Mouse (Mus musculus): Measurements from ENCODE around the gene Patl2. TPM values are rescaled to one million over a fixed set of nuclear protein-coding genes. Genes with fewer than 3 reads are reported as not detected.
A peak's percentile ranks its signal among the peaks of the same experiment; 100 is the strongest.

The Patl2 gene
- polyA plus RNA-seq, 1 experiment = not detected

DNA sequence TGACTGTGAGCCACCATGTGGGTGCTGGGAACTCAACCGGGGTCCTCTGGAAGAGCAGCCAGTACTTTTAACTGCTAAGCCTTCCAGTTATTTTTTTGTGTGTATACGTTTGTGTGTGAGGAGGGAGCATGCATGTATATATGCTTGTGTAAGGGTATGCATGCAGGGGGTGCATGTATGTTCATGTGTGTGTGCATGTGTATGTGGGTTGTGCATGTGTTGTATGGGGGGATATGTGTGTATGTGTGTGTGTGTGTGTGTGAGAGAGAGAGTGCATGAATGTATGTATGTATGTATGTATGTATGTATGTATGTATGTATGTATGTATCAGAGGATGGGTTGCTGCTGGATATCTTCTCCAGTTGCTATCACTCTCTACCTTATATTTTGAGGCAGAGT lies 31.5 kb downstream of the Patl2 start:
- TF ChIP-seq CTCF (IDR thresholded peaks at IDR 0.05; ENCODE audit: borderline replicate concordance, extremely low read depth, insufficient read depth, insufficient read length) = no peak
- no peak for TF ChIP-seq POLR2A (IDR thresholded peaks at IDR 0.05; ENCODE audit: borderline replicate concordance, extremely low read depth, insufficient read depth, insufficient read length, poor library complexity, severe bottlenecking)
- DNase-seq (ENCODE audit: low read depth) = no peak

DNA sequence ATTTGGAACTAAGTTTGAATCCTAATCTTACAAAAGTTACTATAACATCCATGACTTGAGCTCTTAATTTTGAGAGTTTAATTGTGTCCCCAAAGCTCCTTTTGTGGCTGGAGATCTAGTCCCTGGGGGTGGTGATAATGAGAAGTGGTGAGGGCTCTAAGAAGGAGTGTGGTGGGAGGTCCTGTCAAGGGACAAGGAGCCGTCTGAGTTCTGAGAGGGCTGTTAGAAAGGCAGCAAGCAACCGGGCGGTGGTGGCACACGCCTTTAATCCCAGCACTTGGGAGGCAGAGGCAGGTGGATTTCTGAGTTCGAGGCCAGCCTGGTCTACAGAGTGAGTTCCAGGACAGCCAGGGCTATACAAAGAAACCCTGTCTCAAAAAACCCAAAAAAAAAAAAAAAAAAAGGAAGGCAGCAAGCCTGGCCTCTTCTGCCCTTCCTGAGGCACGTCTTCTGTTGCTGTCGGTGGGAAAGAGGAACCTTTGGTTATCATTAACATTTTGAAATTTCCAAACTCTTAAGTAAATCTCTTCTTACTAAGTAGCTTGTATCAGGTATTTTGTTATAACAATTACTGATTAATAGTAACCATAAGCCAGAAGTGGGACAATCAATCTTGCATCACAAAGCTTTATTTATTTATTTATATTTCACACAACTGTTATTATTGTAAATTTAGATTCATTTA lies 32.2 kb downstream of the Patl2 start:
- no peak for DNase-seq (ENCODE audit: low read depth)
- TF ChIP-seq POLR2A (IDR thresholded peaks at IDR 0.05; ENCODE audit: borderline replicate concordance, extremely low read depth, insufficient read depth, insufficient read length, poor library complexity, severe bottlenecking) (no peak), CTCF (IDR thresholded peaks at IDR 0.05; ENCODE audit: borderline replicate concordance, extremely low read depth, insufficient read depth, insufficient read length) (no peak)

DNA sequence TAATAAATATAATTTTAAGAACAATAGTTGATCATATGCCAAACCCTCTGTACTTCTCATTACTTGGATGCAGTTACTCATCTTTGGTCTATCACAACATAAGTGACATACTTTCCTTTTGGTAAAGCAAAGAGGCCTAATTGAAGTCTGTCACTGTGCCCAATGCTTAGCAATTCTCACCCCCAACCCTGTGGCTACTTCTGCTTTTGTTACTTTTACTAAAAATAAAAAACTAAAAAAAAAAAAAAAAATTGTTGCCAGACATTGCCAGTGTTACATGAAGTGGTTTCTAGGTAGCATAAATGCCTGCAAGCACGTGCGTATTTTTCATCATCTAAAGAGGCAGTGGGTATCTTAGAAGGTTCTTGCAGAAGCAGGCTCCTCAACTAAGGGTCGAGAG lies 33.1 kb downstream of the Patl2 start:
- TF ChIP-seq CTCF (IDR thresholded peaks at IDR 0.05; ENCODE audit: borderline replicate concordance, extremely low read depth, insufficient read depth, insufficient read length) (no peak), POLR2A (IDR thresholded peaks at IDR 0.05; ENCODE audit: borderline replicate concordance, extremely low read depth, insufficient read depth, insufficient read length, poor library complexity, severe bottlenecking) (no peak)

DNA sequence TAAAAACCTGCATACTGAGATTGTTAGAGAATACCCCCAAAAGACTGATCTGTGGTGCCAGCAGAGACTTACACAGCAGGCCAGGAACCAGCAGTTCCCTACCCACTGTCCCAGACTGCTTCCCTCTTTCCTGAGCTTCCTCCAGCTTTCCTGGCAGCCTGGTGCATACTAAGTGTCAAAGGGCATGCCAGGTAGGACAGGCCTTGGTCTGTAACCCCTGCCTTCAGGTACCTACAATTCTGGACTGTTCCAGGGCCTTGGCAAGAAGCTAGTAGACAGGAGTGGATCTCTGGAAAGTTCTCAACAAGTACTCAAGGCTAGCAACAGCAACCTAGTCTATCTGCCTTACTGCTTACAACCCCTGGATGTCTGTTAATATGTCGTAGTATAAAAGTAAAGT lies 34.8 kb downstream of the Patl2 start:
- DNase-seq (ENCODE audit: low read depth) = no peak
- TF ChIP-seq CTCF (IDR thresholded peaks at IDR 0.05; ENCODE audit: borderline replicate concordance, extremely low read depth, insufficient read depth, insufficient read length) (no peak), POLR2A (IDR thresholded peaks at IDR 0.05; ENCODE audit: borderline replicate concordance, extremely low read depth, insufficient read depth, insufficient read length, poor library complexity, severe bottlenecking) (no peak)

More for the DNA sequence above, 33.1 kb downstream of the Patl2 start:
- no peak for DNase-seq (ENCODE audit: low read depth)

- TF ChIP-seq CTCF (IDR thresholded peaks at IDR 0.05; ENCODE audit: borderline replicate concordance, extremely low read depth, insufficient read depth, insufficient read length) = no peak
- DNase-seq (ENCODE audit: low read depth) = no peak
Observed at GRCm38 (mm10) chr2:122149716-122150115, 36.3 kb downstream of the Patl2 start.

DNA sequence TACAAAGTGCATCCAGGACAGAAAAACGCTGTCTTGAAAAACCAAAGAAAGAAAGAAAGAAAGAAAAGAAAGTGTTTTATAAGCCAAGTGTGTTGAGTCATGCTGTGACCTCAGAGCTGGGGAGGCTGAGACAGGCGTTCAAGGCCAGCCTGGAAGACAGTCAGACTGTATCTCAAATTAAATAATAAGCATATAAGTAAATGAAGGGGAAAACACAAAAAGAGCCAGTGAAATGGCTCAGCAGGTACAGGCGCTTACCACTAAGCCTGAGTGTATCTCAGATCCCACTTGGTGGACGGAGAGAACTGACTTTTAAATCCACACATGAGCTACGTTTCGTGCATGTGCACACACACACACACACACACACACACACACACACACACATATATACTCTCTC lies 36.7 kb downstream of the Patl2 start:
- no peak for DNase-seq (ENCODE audit: low read depth)
- TF ChIP-seq POLR2A (IDR thresholded peaks at IDR 0.05; ENCODE audit: borderline replicate concordance, extremely low read depth, insufficient read depth, insufficient read length, poor library complexity, severe bottlenecking) (no peak), CTCF (IDR thresholded peaks at IDR 0.05; ENCODE audit: borderline replicate concordance, extremely low read depth, insufficient read depth, insufficient read length) (no peak)

- DNase-seq (ENCODE audit: low read depth) = peak; percentile 45
- no peak for TF ChIP-seq CTCF (IDR thresholded peaks at IDR 0.05; ENCODE audit: borderline replicate concordance, extremely low read depth, insufficient read depth, insufficient read length)
- TF ChIP-seq POLR2A (IDR thresholded peaks at IDR 0.05; ENCODE audit: borderline replicate concordance, extremely low read depth, insufficient read depth, insufficient read length, poor library complexity, severe bottlenecking) = no peak
Observed at GRCm38 (mm10) chr2:122148242-122148917, 37.6 kb downstream of the Patl2 start.

DNA sequence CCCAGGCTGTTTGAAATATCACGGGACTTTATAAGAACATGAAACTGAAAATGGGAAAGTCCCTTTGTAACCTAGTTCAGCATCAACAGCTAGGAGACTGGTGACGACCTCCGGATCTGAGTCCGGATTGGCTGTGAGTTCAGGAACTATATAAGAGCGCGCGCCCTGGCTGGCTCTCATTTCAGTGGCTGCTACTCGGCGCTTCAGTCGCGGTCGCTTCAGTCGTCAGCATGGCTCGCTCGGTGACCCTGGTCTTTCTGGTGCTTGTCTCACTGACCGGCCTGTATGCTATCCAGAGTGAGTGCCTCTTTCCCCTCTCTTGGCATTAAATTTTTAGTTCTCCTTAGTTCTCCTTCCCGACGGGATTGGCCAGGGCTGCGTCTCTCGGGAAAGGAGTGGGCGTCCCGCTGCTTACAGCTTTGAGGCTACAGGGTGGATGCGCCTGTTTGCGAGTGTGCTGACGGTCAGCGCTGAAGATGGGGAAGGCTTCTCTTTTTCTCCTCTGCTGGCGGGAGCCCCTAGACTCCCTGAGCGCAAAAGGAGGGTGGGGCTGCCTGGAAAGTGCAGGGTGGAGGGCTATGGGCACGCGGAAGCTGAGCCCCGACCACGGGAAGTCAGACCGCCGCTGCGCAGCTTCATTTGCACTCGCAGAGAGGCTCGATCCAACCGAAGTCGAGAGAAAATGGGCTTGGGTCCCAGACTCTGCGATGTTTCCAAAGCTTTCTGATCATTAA lies 38.3 kb downstream of the Patl2 start, which contains the start of gene B2m:
B2m (plus strand) TSS at position 179 of the 734 bp plus-strand sequence.
- peak; percentile 65; the same call in 1 of the 2 replicates for TF ChIP-seq POLR2A (IDR thresholded peaks at IDR 0.05; ENCODE audit: borderline replicate concordance, extremely low read depth, insufficient read depth, insufficient read length, poor library complexity, severe bottlenecking)
- TF ChIP-seq CTCF (IDR thresholded peaks at IDR 0.05; ENCODE audit: borderline replicate concordance, extremely low read depth, insufficient read depth, insufficient read length) = no peak
- DNase-seq (ENCODE audit: low read depth) = peak; percentile 96

GRCm38 (mm10) chr2:122146687-122147086 lies 39.3 kb downstream of the Patl2 start:
- DNase-seq (ENCODE audit: low read depth) = no peak
- no peak for TF ChIP-seq CTCF (IDR thresholded peaks at IDR 0.05; ENCODE audit: borderline replicate concordance, extremely low read depth, insufficient read depth, insufficient read length)

DNA sequence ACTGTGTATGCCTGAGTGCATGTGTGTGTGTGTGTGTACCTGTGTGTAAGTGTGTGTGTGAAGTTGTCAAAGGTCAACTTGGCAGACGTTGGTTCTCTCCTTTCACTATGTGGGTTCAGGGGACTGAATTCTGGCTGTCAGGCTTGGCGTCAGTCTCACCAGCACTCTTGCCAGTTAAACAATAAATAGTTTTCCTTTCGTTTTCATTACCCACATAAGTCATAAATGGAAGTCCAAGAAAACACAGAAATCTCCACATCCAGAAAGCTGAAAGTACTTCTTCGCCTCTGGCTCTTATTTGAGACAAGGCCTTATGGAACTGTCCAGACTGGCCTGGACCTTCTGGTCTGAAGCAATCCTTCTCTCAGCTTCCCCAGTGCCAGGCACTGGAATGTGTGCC lies 40.2 kb downstream of the Patl2 start:
- no peak for TF ChIP-seq POLR2A (IDR thresholded peaks at IDR 0.05; ENCODE audit: borderline replicate concordance, extremely low read depth, insufficient read depth, insufficient read length, poor library complexity, severe bottlenecking)
- no peak for TF ChIP-seq CTCF (IDR thresholded peaks at IDR 0.05; ENCODE audit: borderline replicate concordance, extremely low read depth, insufficient read depth, insufficient read length)
- DNase-seq (ENCODE audit: low read depth) = no peak

- DNase-seq (ENCODE audit: low read depth) = no peak
- TF ChIP-seq CTCF (IDR thresholded peaks at IDR 0.05; ENCODE audit: borderline replicate concordance, extremely low read depth, insufficient read depth, insufficient read length) (no peak), POLR2A (IDR thresholded peaks at IDR 0.05; ENCODE audit: borderline replicate concordance, extremely low read depth, insufficient read depth, insufficient read length, poor library complexity, severe bottlenecking) (no peak)
Observed at GRCm38 (mm10) chr2:122143111-122143510, 42.9 kb downstream of the Patl2 start.

All from brain, embryonic 14.5 days (tissue).